Mouse (Mus musculus): ENCODE measurements around the gene Atoh8. TPM values are rescaled to one million over a fixed set of nuclear protein-coding genes. Genes with fewer than 3 reads are reported as not detected.
A peak's percentile ranks its signal among the peaks of the same experiment; 100 is the strongest.

The Atoh8 gene
- polyA plus RNA-seq, 1 experiment from 2014 or later, result 17.7 TPM

GRCm38 (mm10) chr6:72202732-72203131 lies 32.6 kb downstream of the Atoh8 start:
- no peaks in the 10 kb centered on the region for H3K9me3 ChIP-seq
- 82% methylated on average over 5 of the region's 5 CpGs for WGBS
- H3K36me3 ChIP-seq (replicated peaks), result peaks cover 43% of the 10 kb centered on the region
- H3K27ac ChIP-seq (replicated peaks), result peak overlapping the region; percentile 54
- peaks cover 69% of the 10 kb centered on the region for H3K4me1 ChIP-seq
- H3K4me3 ChIP-seq, result no peak overlapping the region
- no peak for DNase-seq (ENCODE audit: low spot score)
- peaks cover 4% of the 10 kb centered on the region for H3K27me3 ChIP-seq (replicated peaks; ENCODE audit: low read depth, poor library complexity, severe bottlenecking)

- WGBS, result 27% methylated on average over 11 of the region's 11 CpGs
- peak overlapping the region; percentile 83 for H3K27ac ChIP-seq (replicated peaks)
- peak; percentile 55 for DNase-seq (ENCODE audit: low spot score)
Observed at GRCm38 (mm10) chr6:72200595-72201256, 34.7 kb downstream of the Atoh8 start.

GRCm38 (mm10) chr6:72197515-72197914 lies 37.9 kb downstream of the Atoh8 start:
- H3K4me1 ChIP-seq, result peaks cover 30% of the 10 kb centered on the region
- no peaks in the 10 kb centered on the region for H3K9me3 ChIP-seq
- no peak overlapping the region for H3K27ac ChIP-seq (replicated peaks)
- H3K27me3 ChIP-seq (replicated peaks; ENCODE audit: low read depth, poor library complexity, severe bottlenecking), result no peaks in the 10 kb centered on the region; the same call in 1 of the 2 replicates
- no peaks in the 10 kb centered on the region for H3K36me3 ChIP-seq (replicated peaks)
- H3K4me3 ChIP-seq, result no peak overlapping the region
- no peak for DNase-seq (ENCODE audit: low spot score)

More at GRCm38 (mm10) chr6:72200595-72201256, 34.7 kb downstream of the Atoh8 start:
- Histone ChIP-seq H3K4me3 (0 out of 2 replicates have a peak overlapping the region, but pooled peaks have one; percentile 6), H3K4me1 (peaks cover 56% of the 10 kb centered on the region), H3K36me3 (replicated peaks) (peaks cover 25% of the 10 kb centered on the region), H3K27me3 (replicated peaks; ENCODE audit: low read depth, poor library complexity, severe bottlenecking) (no peaks in the 10 kb centered on the region; the same call in none of the 2 replicates), H3K9me3 (no peaks in the 10 kb centered on the region)

- no peak overlapping the region for H3K4me3 ChIP-seq
- H3K9me3 ChIP-seq, result no peaks in the 10 kb centered on the region
- peaks cover 22% of the 10 kb centered on the region for H3K4me1 ChIP-seq
- H3K36me3 ChIP-seq (replicated peaks), result no peaks in the 10 kb centered on the region
- WGBS, result 69% methylated on average over 3 of the region's 3 CpGs
- DNase-seq (ENCODE audit: low spot score), result no peak
- H3K27ac ChIP-seq (replicated peaks), result no peak overlapping the region
- H3K27me3 ChIP-seq (replicated peaks; ENCODE audit: low read depth, poor library complexity, severe bottlenecking), result peaks cover 6% of the 10 kb centered on the region
Observed at GRCm38 (mm10) chr6:72196660-72197059, 38.7 kb downstream of the Atoh8 start.

- peaks cover 42% of the 10 kb centered on the region for H3K4me1 ChIP-seq
- WGBS, result 58% methylated on average over 5 of the region's 5 CpGs
- H3K9me3 ChIP-seq, result no peaks in the 10 kb centered on the region
- no peak for DNase-seq (ENCODE audit: low spot score)
- H3K36me3 ChIP-seq (replicated peaks), result no peaks in the 10 kb centered on the region
- H3K27ac ChIP-seq (replicated peaks), result peak overlapping the region; percentile 27; the same call in 1 of the 2 replicates
- H3K27me3 ChIP-seq (replicated peaks; ENCODE audit: low read depth, poor library complexity, severe bottlenecking), result peaks cover 55% of the 10 kb centered on the region
- no peak overlapping the region for H3K4me3 ChIP-seq
Observed at GRCm38 (mm10) chr6:72190577-72190976, 44.8 kb downstream of the Atoh8 start.

GRCm38 (mm10) chr6:72190120-72190519 lies 45.3 kb downstream of the Atoh8 start:
- H3K36me3 ChIP-seq (replicated peaks), result no peaks in the 10 kb centered on the region
- H3K27me3 ChIP-seq (replicated peaks; ENCODE audit: low read depth, poor library complexity, severe bottlenecking), result peaks cover 55% of the 10 kb centered on the region
- 27% methylated on average over 6 of the region's 6 CpGs for WGBS
- H3K27ac ChIP-seq (replicated peaks), result no peak overlapping the region
- no peak for DNase-seq (ENCODE audit: low spot score)
- H3K9me3 ChIP-seq, result no peaks in the 10 kb centered on the region
- no peak overlapping the region for H3K4me3 ChIP-seq
- peaks cover 42% of the 10 kb centered on the region for H3K4me1 ChIP-seq

GRCm38 (mm10) chr6:72189061-72189863 lies 46.1 kb downstream of the Atoh8 start:
- peak; percentile 70 for DNase-seq (ENCODE audit: low spot score)
- Histone ChIP-seq H3K9me3 (no peaks in the 10 kb centered on the region), H3K36me3 (replicated peaks) (no peaks in the 10 kb centered on the region), H3K27me3 (replicated peaks; ENCODE audit: low read depth, poor library complexity, severe bottlenecking) (peaks cover 63% of the 10 kb centered on the region), H3K27ac (replicated peaks) (peak overlapping the region; percentile 88), H3K4me3 (peak overlapping the region; percentile 52), H3K4me1 (peaks cover 42% of the 10 kb centered on the region)
- WGBS, result 4% methylated on average over 29 of the region's 29 CpGs

- Histone ChIP-seq H3K4me1 (peaks cover 42% of the 10 kb centered on the region), H3K9me3 (no peaks in the 10 kb centered on the region), H3K27me3 (replicated peaks; ENCODE audit: low read depth, poor library complexity, severe bottlenecking) (peaks cover 61% of the 10 kb centered on the region), H3K36me3 (replicated peaks) (no peaks in the 10 kb centered on the region), H3K4me3 (no peak overlapping the region), H3K27ac (replicated peaks) (peak overlapping the region; percentile 20; the same call in 1 of the 2 replicates)
- 84% methylated on average over 6 of the region's 6 CpGs for WGBS
- no peak for DNase-seq (ENCODE audit: low spot score)
Observed at GRCm38 (mm10) chr6:72186809-72187208, 48.6 kb downstream of the Atoh8 start.

GRCm38 (mm10) chr6:72185893-72186490 lies 49.4 kb downstream of the Atoh8 start:
- H3K27ac ChIP-seq (replicated peaks), result no peak overlapping the region
- peak; percentile 87 for DNase-seq (ENCODE audit: low spot score)
- H3K27me3 ChIP-seq (replicated peaks; ENCODE audit: low read depth, poor library complexity, severe bottlenecking), result peaks cover 53% of the 10 kb centered on the region
- peaks cover 37% of the 10 kb centered on the region for H3K4me1 ChIP-seq
- no peak overlapping the region for H3K4me3 ChIP-seq
- H3K9me3 ChIP-seq, result no peaks in the 10 kb centered on the region
- 5% methylated on average over 6 of the region's 6 CpGs for WGBS
- H3K36me3 ChIP-seq (replicated peaks), result no peaks in the 10 kb centered on the region

GRCm38 (mm10) chr6:72184576-72184975 lies 50.8 kb downstream of the Atoh8 start:
- Histone ChIP-seq H3K4me1 (peaks cover 23% of the 10 kb centered on the region), H3K4me3 (no peak overlapping the region), H3K27me3 (replicated peaks; ENCODE audit: low read depth, poor library complexity, severe bottlenecking) (peaks cover 41% of the 10 kb centered on the region), H3K36me3 (replicated peaks) (no peaks in the 10 kb centered on the region), H3K9me3 (no peaks in the 10 kb centered on the region), H3K27ac (replicated peaks) (no peak overlapping the region)
- DNase-seq (ENCODE audit: low spot score), result no peak
- 88% methylated on average over 5 of the region's 5 CpGs for WGBS

GRCm38 (mm10) chr6:72179562-72180502 lies 55.5 kb downstream of the Atoh8 start:
- Histone ChIP-seq H3K36me3 (replicated peaks) (no peaks in the 10 kb centered on the region), H3K27ac (replicated peaks) (no peak overlapping the region), H3K4me1 (no peaks in the 10 kb centered on the region), H3K27me3 (replicated peaks; ENCODE audit: low read depth, poor library complexity, severe bottlenecking) (peaks cover 8% of the 10 kb centered on the region), H3K9me3 (no peaks in the 10 kb centered on the region), H3K4me3 (no peak overlapping the region)
- 83% methylated on average over 12 of the region's 12 CpGs for WGBS
- DNase-seq (ENCODE audit: low spot score), result no peak

- Histone ChIP-seq H3K36me3 (replicated peaks) (no peaks in the 10 kb centered on the region), H3K27me3 (replicated peaks; ENCODE audit: low read depth, poor library complexity, severe bottlenecking) (0 out of 2 replicates have a peak, but pooled peaks cover under 1% of the 10 kb centered on the region), H3K27ac (replicated peaks) (no peak overlapping the region), H3K4me3 (no peak overlapping the region), H3K4me1 (no peaks in the 10 kb centered on the region), H3K9me3 (no peaks in the 10 kb centered on the region)
- 91% methylated on average over 3 of the region's 3 CpGs for WGBS
- no peak for DNase-seq (ENCODE audit: low spot score)
Observed at GRCm38 (mm10) chr6:72179006-72179405, 56.4 kb downstream of the Atoh8 start.

Data from embryonic facial prominence, embryonic 10.5 days (tissue).